Comparison of ENCODE assay signal across 18 mouse cellular contexts in genomic region chr15:88175991-88176390, GRCm38 (mm10).
DNase-seq lines count a peak whose midpoint lies in the region; ATAC-seq lines count a peak whose summit lies in the region.
"Had no signal": no experiment of that assay in that cellular context is flagged by ENCODE, and none has a peak within 500 bp of the region (broad histone marks: within the 10 kb centered on the region; RNA-seq: fewer than 3 reads in every experiment).

No protein-coding gene starts in this region.

- DNase-seq in cerebellum, adult 11 months = peak; percentile 12
- DNase-seq in brain, adult 2 months (ENCODE audit: low read depth, low spot score) = peak; percentile 40
- peak; percentile 6 for DNase-seq in cerebellum, adult 8-10 months
- DNase-seq in cerebellum, postnatal 25 days = peak; percentile 65 to 79
- DNase-seq in lung, postnatal 36 days = no peak
- DNase-seq in embryo, embryonic 11 days = no peak
- DNase-seq: adrenal gland, adult 2 months; gastrocnemius, postnatal 14 days; heart, postnatal 14 days; kidney, adult 2 months; kidney, postnatal 4 days; retina, postnatal 1 day; right cerebral cortex, postnatal 14 days; thymus, postnatal 14 days had no signal

- ATAC-seq in cerebellum, adult (ENCODE audit: insufficient number of reproducible peaks, low FRiP score, low TSS enrichment) = no peak
- ATAC-seq: activated CD4-positive, CD25-positive, alpha-beta regulatory T cell, adult 4 months; hindbrain, embryonic 16.5 days; intestine, embryonic 15.5 days had no signal

Comparison
In these comparisons a context has a peak if more than half of its experiments do, and no peak if none do; other contexts are left out.
1. DNase-seq: peak in cerebellum, adult 11 months (single experiment), brain, adult 2 months (single experiment), cerebellum, adult 8-10 months (single experiment) and cerebellum, postnatal 25 days (2 of 2); none in lung, postnatal 36 days (single experiment) and embryo, embryonic 11 days (single experiment).